8 mouse cellular contexts compared by ENCODE assay signal in the genomic region with DNA sequence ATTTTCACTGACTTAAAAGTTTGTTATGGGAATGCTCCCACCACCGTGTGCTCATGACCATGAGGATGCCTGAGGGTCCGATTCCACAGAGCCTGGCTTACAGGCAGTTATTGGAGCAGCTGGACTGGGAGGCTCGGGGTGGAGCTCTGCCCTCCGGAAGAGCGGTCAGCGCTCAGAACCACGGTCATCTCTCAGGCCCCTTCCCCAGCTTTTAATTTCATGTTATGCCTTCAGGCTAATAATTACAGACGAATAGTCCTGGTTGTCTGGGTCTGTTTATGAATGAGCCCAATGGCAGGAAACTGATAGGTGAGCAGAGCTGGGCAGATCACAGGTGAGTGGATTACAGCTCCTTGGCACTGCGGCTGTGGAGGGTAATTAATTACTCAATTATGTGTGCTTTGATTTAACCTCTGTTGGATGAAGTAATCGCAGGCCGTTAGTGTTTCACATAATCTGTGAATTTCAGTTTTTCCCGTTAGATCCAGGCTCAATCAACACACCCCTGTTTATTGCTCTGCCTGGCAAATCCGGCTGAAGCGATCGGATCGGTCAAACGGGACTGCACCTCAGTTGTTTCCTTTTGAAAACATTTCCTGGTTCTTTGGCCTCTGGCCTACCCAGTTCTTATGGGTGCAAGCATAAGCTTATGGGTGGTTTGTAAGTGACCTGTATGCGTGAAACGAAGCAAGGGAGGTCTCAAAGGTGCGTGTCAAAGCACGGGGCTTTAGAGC. TPM values are rescaled to one million over a fixed set of nuclear protein-coding genes. Genes with fewer than 3 reads are reported as not detected.
DNase-seq lines count a peak whose midpoint lies in the region; ATAC-seq and TF ChIP-seq lines count a peak whose summit lies in the region.

No protein-coding gene starts in this region.

- TF ChIP-seq POLR2A in kidney, adult 2 months (IDR thresholded peaks at IDR 0.05; ENCODE audit: low read depth, low read length): no peak

- no peaks in the 10 kb centered on the region for H3K9me3 ChIP-seq in hindbrain, embryonic 15.5 days

- TF ChIP-seq CTCF in kidney, adult 2 months (conservative IDR thresholded peaks at IDR 0.05; ENCODE audit: insufficient read depth, insufficient read length, low read depth, low read length): no peak

- H3K36me3 ChIP-seq in kidney, adult 2 months (ENCODE audit: control insufficient read depth, insufficient read depth, low read length): no peaks in the 10 kb centered on the region
- no peaks in the 10 kb centered on the region for H3K36me3 ChIP-seq in hindbrain, embryonic 15.5 days

- WGBS in kidney, adult 2 months: 8% methylated on average over 21 of the region's 21 CpGs
- WGBS in hindbrain, embryonic 15.5 days: 7% methylated on average over 21 of the region's 21 CpGs

- peak; percentile 49 for DNase-seq in kidney, adult 2 months
- DNase-seq in kidney, postnatal 14 days: no peak
- DNase-seq in embryo, embryonic 10.5 days (ENCODE audit: low spot score): peak; percentile 85
- peak; percentile 72 for DNase-seq in mesoderm, embryonic 11.5 days (ENCODE audit: low read depth, low spot score)
- DNase-seq in frontal cortex, adult 2 months (ENCODE audit: extremely low spot score in 1 of 2, low spot score in 1 of 2): no peak
- DNase-seq in gastrocnemius, postnatal 25 days: no peak
- no peak for DNase-seq in ovary, adult 18-20 months (ENCODE audit: low spot score)

- peak overlapping the region; percentile 71 for H3K4me2 ChIP-seq in hindbrain, embryonic 15.5 days

- ATAC-seq in hindbrain, embryonic 15.5 days (ENCODE audit: low FRiP score, low read depth): no peak

- H3K27ac ChIP-seq in kidney, adult 2 months (ENCODE audit: insufficient read depth, low read depth, low read length): peak overlapping the region; percentile 87
- H3K27ac ChIP-seq in hindbrain, embryonic 15.5 days (replicated peaks): peak overlapping the region; percentile 98

- peak overlapping the region; percentile 54 for H3K9ac ChIP-seq in hindbrain, embryonic 15.5 days

- H3K4me1 ChIP-seq in kidney, adult 2 months (ENCODE audit: control insufficient read depth, insufficient read depth, low read length): peaks cover 26% of the 10 kb centered on the region
- H3K4me1 ChIP-seq in hindbrain, embryonic 15.5 days (replicated peaks): peaks cover 40% of the 10 kb centered on the region

- H3K27me3 ChIP-seq in kidney, adult 2 months (replicated peaks; ENCODE audit: control insufficient read depth, insufficient read depth, low read length): no peaks in the 10 kb centered on the region
- no peaks in the 10 kb centered on the region for H3K27me3 ChIP-seq in hindbrain, embryonic 15.5 days

- H3K4me3 ChIP-seq in kidney, adult 2 months (ENCODE audit: insufficient read depth, low read depth, low read length): peak overlapping the region; percentile 39
- peak overlapping the region; percentile 82 for H3K4me3 ChIP-seq in hindbrain, embryonic 15.5 days

RNA-seq across cellular contexts. Expression of a gene that starts 3.4 kb away (rescaled TPM):
- polyA plus RNA-seq in kidney, adult 2 months (2012; rRNA removed): 44.7 and 46.1 TPM in 2 replicates
- 35.6 and 39.3 TPM in 2 replicates for polyA plus RNA-seq in hindbrain, embryonic 15.5 days (2015; fragmentation: Nextera tagmentation; extraction: Ambion mirVana)
- polyA plus RNA-seq in frontal cortex, adult 2 months (2012; rRNA removed): 16.6 and 17.1 TPM in 2 replicates
- total RNA-seq in gastrocnemius, postnatal 25 days (2021): 1 to 10 TPM; 4.8 to 5.6 TPM

RNA-seq across cellular contexts. Expression of a gene that starts 48.4 kb away (rescaled TPM):
- 14.6 and 15.4 TPM in 2 replicates for polyA plus RNA-seq in kidney, adult 2 months (2012; rRNA removed)
- 36.4 and 38.3 TPM in 2 replicates for polyA plus RNA-seq in hindbrain, embryonic 15.5 days (2015; fragmentation: Nextera tagmentation; extraction: Ambion mirVana)
- 37.5 and 39.1 TPM in 2 replicates for polyA plus RNA-seq in frontal cortex, adult 2 months (2012; rRNA removed)
- total RNA-seq in gastrocnemius, postnatal 25 days (2021): 10 to 100 TPM; 16.2 to 16.5 TPM

Comparison
In these comparisons a context has a peak if more than half of its experiments do, and no peak if none do; other contexts are left out.
1. DNase-seq: peak in kidney, adult 2 months (single experiment), embryo, embryonic 10.5 days (single experiment) and mesoderm, embryonic 11.5 days (single experiment); none in kidney, postnatal 14 days (single experiment), frontal cortex, adult 2 months (0 of 2), gastrocnemius, postnatal 25 days (single experiment) and ovary, adult 18-20 months (single experiment).